Mouse (Mus musculus) cortical plate, adult 2 months (tissue): ENCODE results near the gene Slc29a4.

ENCODE experiments used
- CTCF ChIP-seq: fragments of 200-500 bp; IDR thresholded peaks from 2 replicates; pipeline ENCODE4 v1.5.1; 2011; ENCODE audit warnings: mild to moderate bottlenecking, control low read depth, low read length; ENCODE audit not compliant: insufficient read depth; ENCODE audit errors: extremely low read depth
- POLR2A ChIP-seq: fragments of 200-500 bp; IDR thresholded peaks from 2 replicates; pipeline ENCODE4 v1.6.1; 2011; ENCODE audit warnings: mild to moderate bottlenecking, low read length, control low read depth; ENCODE audit not compliant: insufficient read depth; ENCODE audit errors: extremely low read depth

GRCm38 (mm10) chr5:142703569-142703968, 11.3 kb downstream of the Slc29a4 start:
- TF ChIP-seq POLR2A = no peak
- no peak for TF ChIP-seq CTCF
